Mouse (Mus musculus): ENCODE measurements around the gene St6galnac3. TPM values are rescaled to one million over a fixed set of nuclear protein-coding genes. Genes with fewer than 3 reads are reported as not detected.

Gene St6galnac3
- polyA plus RNA-seq, 1 experiment = 13.6 TPM

DNA sequence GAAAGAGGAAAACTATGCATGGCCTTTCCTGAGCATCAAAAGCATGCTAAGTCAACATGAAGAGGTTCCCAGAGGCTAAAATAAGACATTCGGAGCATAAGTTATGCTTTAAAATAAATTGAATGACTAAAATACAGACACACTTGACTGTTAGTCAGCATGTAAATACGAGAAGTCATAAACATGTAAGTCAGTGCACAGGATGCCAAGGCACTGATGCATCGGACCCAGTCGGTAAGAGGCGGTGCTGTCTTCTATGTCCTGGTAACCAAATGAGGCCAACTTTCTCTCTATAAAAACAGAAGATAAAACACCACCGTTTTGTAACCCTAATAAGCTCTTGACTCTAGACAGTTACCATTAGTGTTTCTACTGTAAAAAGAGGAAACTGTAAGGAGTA, 317.3 kb downstream of the St6galnac3 start:
- H3K4me1 ChIP-seq (ENCODE audit: control insufficient read depth, insufficient read depth, low read length) = no peaks in the 10 kb centered on the region; the same call in none of the 2 replicates
- WGBS = 83% methylated on average over 6 of the region's 6 CpGs
- no peak for TF ChIP-seq POLR2A (IDR thresholded peaks at IDR 0.05; ENCODE audit: borderline replicate concordance, control insufficient read depth, low read depth, low read length)
- no peak for TF ChIP-seq CTCF (IDR thresholded peaks at IDR 0.05; ENCODE audit: control insufficient read depth, insufficient read depth, low read length)

DNA sequence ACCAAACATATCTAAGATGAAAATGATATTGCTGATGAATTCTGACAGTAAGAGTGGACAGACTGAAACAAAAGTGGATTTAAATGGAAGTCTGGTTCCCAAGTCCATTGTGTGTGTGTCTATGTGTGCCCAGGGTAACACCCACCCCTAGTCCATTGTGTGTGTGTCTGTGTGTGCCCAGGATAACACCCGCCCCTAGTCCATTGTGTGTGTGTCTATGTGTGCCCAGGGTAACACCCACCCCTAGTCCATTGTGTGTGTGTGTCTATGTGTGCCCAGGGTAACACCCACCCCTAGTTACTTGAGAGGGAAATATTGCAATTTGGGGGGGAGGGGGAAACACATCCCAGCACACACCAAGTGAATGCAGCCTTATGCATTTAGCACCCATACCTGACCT, 318.1 kb downstream of the St6galnac3 start:
- H3K4me3 ChIP-seq (replicated peaks; ENCODE audit: control insufficient read depth, low read depth, low read length) = no peak overlapping the region
- 55% methylated on average over 1 of the region's 1 CpGs for WGBS
- no peak for TF ChIP-seq CTCF (IDR thresholded peaks at IDR 0.05; ENCODE audit: control insufficient read depth, insufficient read depth, low read length)
- no peak for TF ChIP-seq POLR2A (IDR thresholded peaks at IDR 0.05; ENCODE audit: borderline replicate concordance, control insufficient read depth, low read depth, low read length)
- H3K27ac ChIP-seq (ENCODE audit: control insufficient read depth, insufficient read depth, low read depth, low read length, poor library complexity) = no peak overlapping the region
- H3K4me1 ChIP-seq (ENCODE audit: control insufficient read depth, insufficient read depth, low read length) = no peaks in the 10 kb centered on the region; the same call in none of the 2 replicates

More for the DNA sequence above, 317.3 kb downstream of the St6galnac3 start:
- Histone ChIP-seq H3K27ac (ENCODE audit: control insufficient read depth, insufficient read depth, low read depth, low read length, poor library complexity) (no peak overlapping the region), H3K4me3 (replicated peaks; ENCODE audit: control insufficient read depth, low read depth, low read length) (no peak overlapping the region)

DNA sequence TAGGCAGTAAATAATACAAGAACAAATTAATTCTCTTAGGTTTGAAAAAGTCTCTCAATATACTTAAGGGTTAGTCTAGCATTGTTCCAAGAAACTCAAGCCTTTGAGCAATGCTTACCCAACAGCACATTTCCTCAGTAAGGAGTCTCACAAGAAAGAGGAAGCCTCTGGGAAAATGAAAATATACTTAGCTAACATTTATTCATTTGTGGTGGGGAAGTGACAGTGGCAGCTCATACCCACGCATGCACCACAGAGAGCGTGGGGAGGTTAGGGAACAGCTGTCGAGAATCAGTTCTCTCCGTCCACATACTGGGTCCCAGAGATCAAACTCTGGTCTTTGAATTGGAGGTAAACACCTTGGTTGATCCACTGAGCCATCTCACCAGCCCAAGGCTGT, 318.8 kb downstream of the St6galnac3 start:
- Histone ChIP-seq H3K27ac (ENCODE audit: control insufficient read depth, insufficient read depth, low read depth, low read length, poor library complexity) (no peak overlapping the region), H3K4me3 (replicated peaks; ENCODE audit: control insufficient read depth, low read depth, low read length) (no peak overlapping the region), H3K4me1 (ENCODE audit: control insufficient read depth, insufficient read depth, low read length) (no peaks in the 10 kb centered on the region; the same call in none of the 2 replicates)
- TF ChIP-seq POLR2A (IDR thresholded peaks at IDR 0.05; ENCODE audit: borderline replicate concordance, control insufficient read depth, low read depth, low read length) (no peak), CTCF (IDR thresholded peaks at IDR 0.05; ENCODE audit: control insufficient read depth, insufficient read depth, low read length) (no peak)
- WGBS = 10% methylated on average over 4 of the region's 4 CpGs

DNA sequence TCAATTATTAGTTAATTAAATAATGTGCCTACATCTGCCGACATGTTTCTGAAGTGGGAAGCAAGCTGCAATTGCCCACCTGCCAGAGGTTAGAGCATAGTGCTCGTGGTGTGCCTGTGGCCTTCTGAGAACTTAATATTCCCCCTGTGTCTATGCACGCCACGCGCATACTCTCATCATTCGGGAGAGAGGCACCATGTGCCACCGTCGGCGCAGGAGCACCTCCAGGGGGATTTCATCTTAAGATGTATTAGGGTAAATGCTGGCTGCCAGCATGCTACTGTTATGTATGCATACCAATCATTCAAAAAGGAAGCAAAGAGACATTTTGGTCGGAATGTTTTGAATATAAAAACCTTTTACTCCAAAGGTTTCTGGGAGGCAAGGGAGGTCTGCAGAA, 319.3 kb downstream of the St6galnac3 start:
- TF ChIP-seq POLR2A (IDR thresholded peaks at IDR 0.05; ENCODE audit: borderline replicate concordance, control insufficient read depth, low read depth, low read length) (no peak), CTCF (IDR thresholded peaks at IDR 0.05; ENCODE audit: control insufficient read depth, insufficient read depth, low read length) (no peak)
- Histone ChIP-seq H3K4me1 (ENCODE audit: control insufficient read depth, insufficient read depth, low read length) (no peaks in the 10 kb centered on the region; the same call in none of the 2 replicates), H3K4me3 (replicated peaks; ENCODE audit: control insufficient read depth, low read depth, low read length) (no peak overlapping the region), H3K27ac (ENCODE audit: control insufficient read depth, insufficient read depth, low read depth, low read length, poor library complexity) (no peak overlapping the region)
- 91% methylated on average over 10 of the region's 10 CpGs for WGBS

DNA sequence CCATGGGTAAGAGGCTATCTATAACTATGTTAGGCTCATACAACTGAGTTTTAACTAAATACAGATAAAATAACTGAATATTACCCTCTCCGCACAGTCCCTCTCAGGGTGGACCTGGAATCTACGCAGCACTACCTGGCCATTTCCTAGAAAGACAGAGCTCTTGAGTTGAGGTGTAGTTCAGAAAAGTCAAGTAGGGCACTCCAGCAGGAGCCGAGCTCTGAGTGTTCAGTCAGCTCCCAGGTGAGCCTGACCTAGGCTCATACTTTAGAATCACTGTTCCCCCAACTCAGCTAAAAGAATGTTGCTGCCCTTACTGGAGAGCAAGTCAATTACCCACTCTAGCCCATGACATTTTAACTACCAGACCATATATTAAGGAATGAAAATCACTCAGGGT, 324.7 kb downstream of the St6galnac3 start:
- WGBS = 87% methylated on average over 3 of the region's 3 CpGs
- H3K27ac ChIP-seq (ENCODE audit: control insufficient read depth, insufficient read depth, low read depth, low read length, poor library complexity) = no peak overlapping the region
- TF ChIP-seq POLR2A (IDR thresholded peaks at IDR 0.05; ENCODE audit: borderline replicate concordance, control insufficient read depth, low read depth, low read length) (no peak), CTCF (IDR thresholded peaks at IDR 0.05; ENCODE audit: control insufficient read depth, insufficient read depth, low read length) (no peak)
- no peaks in the 10 kb centered on the region; the same call in 1 of the 2 replicates for H3K4me1 ChIP-seq (ENCODE audit: control insufficient read depth, insufficient read depth, low read length)
- H3K4me3 ChIP-seq (replicated peaks; ENCODE audit: control insufficient read depth, low read depth, low read length) = no peak overlapping the region

DNA sequence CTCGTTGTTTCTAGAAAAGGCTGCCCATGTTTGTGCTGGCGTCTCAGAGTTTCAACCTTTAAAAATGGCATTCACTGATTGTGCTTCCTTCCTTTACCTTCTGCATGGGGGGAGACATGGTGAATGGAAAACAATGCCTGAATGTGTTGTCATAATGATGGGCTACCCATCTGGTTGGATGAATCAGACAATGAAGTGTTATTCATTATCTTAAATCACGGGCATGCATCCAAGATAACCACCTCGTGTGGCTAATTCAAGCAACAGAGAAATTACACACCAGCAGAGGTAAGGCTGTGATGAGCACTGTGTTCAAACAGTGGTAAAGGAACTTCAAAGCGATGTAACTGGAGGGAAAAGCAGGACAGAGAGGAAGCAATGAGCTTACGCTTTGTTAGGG, 325.4 kb downstream of the St6galnac3 start:
- TF ChIP-seq POLR2A (IDR thresholded peaks at IDR 0.05; ENCODE audit: borderline replicate concordance, control insufficient read depth, low read depth, low read length) (no peak), CTCF (IDR thresholded peaks at IDR 0.05; ENCODE audit: control insufficient read depth, insufficient read depth, low read length) (no peak)
- WGBS = 83% methylated on average over 6 of the region's 6 CpGs
- H3K4me3 ChIP-seq (replicated peaks; ENCODE audit: control insufficient read depth, low read depth, low read length) = no peak overlapping the region
- H3K27ac ChIP-seq (ENCODE audit: control insufficient read depth, insufficient read depth, low read depth, low read length, poor library complexity) = no peak overlapping the region
- H3K4me1 ChIP-seq (ENCODE audit: control insufficient read depth, insufficient read depth, low read length) = no peaks in the 10 kb centered on the region; the same call in 1 of the 2 replicates

DNA sequence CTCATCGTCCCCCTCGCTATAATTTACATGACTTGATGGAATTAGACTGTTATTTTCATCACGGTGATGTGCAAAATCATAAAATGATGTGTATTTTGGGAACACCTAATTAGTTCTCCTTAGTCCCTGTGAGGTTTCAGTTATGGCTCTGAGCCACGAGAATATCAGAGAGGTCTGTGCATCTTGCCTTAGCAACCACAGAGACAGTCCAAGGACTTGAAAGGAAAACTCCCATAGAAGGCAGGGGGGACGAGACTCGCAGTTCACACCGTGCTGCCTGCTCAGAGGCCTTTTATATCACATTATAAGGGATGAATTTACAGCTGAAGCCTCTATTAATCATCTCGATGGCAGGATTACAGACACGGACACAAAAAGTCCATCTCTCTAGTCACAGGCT, 327.2 kb downstream of the St6galnac3 start:
- TF ChIP-seq CTCF (IDR thresholded peaks at IDR 0.05; ENCODE audit: control insufficient read depth, insufficient read depth, low read length) (no peak), POLR2A (IDR thresholded peaks at IDR 0.05; ENCODE audit: borderline replicate concordance, control insufficient read depth, low read depth, low read length) (no peak)
- Histone ChIP-seq H3K4me3 (replicated peaks; ENCODE audit: control insufficient read depth, low read depth, low read length) (no peak overlapping the region), H3K27ac (ENCODE audit: control insufficient read depth, insufficient read depth, low read depth, low read length, poor library complexity) (no peak overlapping the region), H3K4me1 (ENCODE audit: control insufficient read depth, insufficient read depth, low read length) (no peaks in the 10 kb centered on the region; the same call in 1 of the 2 replicates)
- WGBS = 85% methylated on average over 9 of the region's 9 CpGs

DNA sequence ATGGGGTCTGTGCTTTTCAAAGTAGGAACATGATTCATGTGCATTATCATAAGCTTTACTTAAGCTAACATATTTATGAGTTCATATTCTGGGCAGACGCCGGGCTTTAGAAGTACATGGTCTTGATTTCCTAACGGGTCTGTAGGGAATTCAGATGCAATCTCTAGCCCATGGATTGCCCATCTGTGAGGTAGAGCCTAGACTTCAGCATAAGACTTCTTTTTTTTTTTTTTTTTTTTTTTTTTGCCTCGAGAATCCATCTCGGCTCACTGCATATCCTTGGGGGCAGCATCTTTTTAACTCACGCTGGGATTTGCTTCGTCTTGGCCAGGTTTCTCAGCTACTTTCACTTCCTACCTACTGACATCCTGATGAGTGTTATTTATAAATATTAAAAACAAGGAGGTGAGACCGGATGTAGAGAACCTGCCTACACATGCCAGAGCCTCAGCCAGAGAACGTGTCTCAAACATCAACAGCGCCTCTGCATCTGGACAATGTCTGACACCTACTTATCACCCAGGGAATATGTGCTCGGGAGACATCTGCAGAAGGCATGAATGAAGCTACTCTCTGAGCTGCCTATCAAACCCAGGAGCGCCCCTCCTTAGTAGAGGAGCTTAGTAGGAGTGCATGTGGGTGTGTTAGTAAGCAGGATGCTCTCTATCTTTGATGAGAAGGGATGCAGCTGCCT, 328.5 kb downstream of the St6galnac3 start:
- Histone ChIP-seq H3K4me1 (ENCODE audit: control insufficient read depth, insufficient read depth, low read length) (no peaks in the 10 kb centered on the region), H3K27ac (ENCODE audit: control insufficient read depth, insufficient read depth, low read depth, low read length, poor library complexity) (no peak overlapping the region), H3K4me3 (replicated peaks; ENCODE audit: control insufficient read depth, low read depth, low read length) (no peak overlapping the region)
- TF ChIP-seq CTCF (IDR thresholded peaks at IDR 0.05; ENCODE audit: control insufficient read depth, insufficient read depth, low read length) (no peak), POLR2A (IDR thresholded peaks at IDR 0.05; ENCODE audit: borderline replicate concordance, control insufficient read depth, low read depth, low read length) (no peak)
- 84% methylated on average over 12 of the region's 12 CpGs for WGBS

Measured in bone marrow, adult 2 months (tissue).